Mouse (Mus musculus): ENCODE results near the gene B3glct.

- TF ChIP-seq POLR2A (IDR thresholded peaks at IDR 0.05; ENCODE audit: extremely low read depth, insufficient read depth, low read length), result no peak
- TF ChIP-seq CTCF (IDR thresholded peaks at IDR 0.05; ENCODE audit: low read depth, low read length), result peak; percentile 80
Observed at GRCm38 (mm10) chr5:149678100-149678989, at the start of gene B3glct.
